8 mouse cellular contexts compared by ENCODE assay signal in genomic region chr1:134196386-134196785, GRCm38 (mm10). TPM values are rescaled to one million over a fixed set of nuclear protein-coding genes. Genes with fewer than 3 reads are reported as not detected.
DNase-seq lines count a peak whose midpoint lies in the region; ATAC-seq and TF ChIP-seq lines count a peak whose summit lies in the region.

No protein-coding gene starts in this region.

- peaks cover 35% of the 10 kb centered on the region for H3K4me1 ChIP-seq in midbrain, embryonic 10.5 days
- peaks cover 6% of the 10 kb centered on the region; the same call in 1 of the 2 replicates for H3K4me1 ChIP-seq in midbrain, embryonic 15.5 days
- peaks cover 30% of the 10 kb centered on the region for H3K4me1 ChIP-seq in kidney, embryonic 16.5 days (ENCODE audit: insufficient read depth, low read length)
- H3K4me1 ChIP-seq in liver, adult 2 months (ENCODE audit: control insufficient read depth, insufficient read depth, low read length): no peaks in the 10 kb centered on the region

- H3K9ac ChIP-seq in midbrain, embryonic 15.5 days: no peak overlapping the region
- no peak overlapping the region for H3K9ac ChIP-seq in kidney, embryonic 16.5 days (replicated peaks; ENCODE audit: low read length)
- no peak overlapping the region for H3K9ac ChIP-seq in liver, adult 2 months (ENCODE audit: low read depth, low read length)

- no peaks in the 10 kb centered on the region for H3K9me3 ChIP-seq in midbrain, embryonic 10.5 days (replicated peaks)
- H3K9me3 ChIP-seq in midbrain, embryonic 15.5 days: no peaks in the 10 kb centered on the region
- H3K9me3 ChIP-seq in kidney, embryonic 16.5 days (ENCODE audit: low read length): no peaks in the 10 kb centered on the region

- 0 out of 2 replicates have a peak, but pooled peaks cover 4% of the 10 kb centered on the region for H3K27me3 ChIP-seq in midbrain, embryonic 10.5 days (ENCODE audit: low read depth, poor library complexity, severe bottlenecking)
- no peaks in the 10 kb centered on the region for H3K27me3 ChIP-seq in midbrain, embryonic 15.5 days (replicated peaks)
- no peaks in the 10 kb centered on the region for H3K27me3 ChIP-seq in kidney, embryonic 16.5 days (ENCODE audit: insufficient read depth, low read length)
- H3K27me3 ChIP-seq in liver, adult 2 months (ENCODE audit: control insufficient read depth, insufficient read depth, low read length): no peaks in the 10 kb centered on the region

- peak; percentile 12 for DNase-seq in midbrain, embryonic 10.5 days (ENCODE audit: low spot score)
- peak; percentile 74 to 81 for DNase-seq in cerebellum, adult 18-20 months
- DNase-seq in liver, adult 2 months (ENCODE audit: extremely low read depth, low read depth, low spot score): peak; percentile 64
- DNase-seq in ovary, postnatal 10 days (ENCODE audit: low spot score): peak; percentile 44
- peak; percentile 52 for DNase-seq in thymus, postnatal 0 days (ENCODE audit: low spot score)

- no peaks in the 10 kb centered on the region for H3K79me2 ChIP-seq in liver, adult 2 months (ENCODE audit: control insufficient read depth, insufficient read depth, low read length)

- no peak overlapping the region for H3K4me3 ChIP-seq in midbrain, embryonic 10.5 days
- H3K4me3 ChIP-seq in midbrain, embryonic 15.5 days: no peak overlapping the region
- no peak overlapping the region for H3K4me3 ChIP-seq in kidney, embryonic 16.5 days (ENCODE audit: low read length)
- H3K4me3 ChIP-seq in liver, adult 2 months (ENCODE audit: insufficient read depth, low read depth, low read length): no peak overlapping the region

- WGBS in midbrain, embryonic 10.5 days: 74% methylated on average over 4 of the region's 4 CpGs
- 75% methylated on average over 4 of the region's 4 CpGs for WGBS in midbrain, embryonic 15.5 days
- WGBS in kidney, embryonic 16.5 days: 73% methylated on average over 4 of the region's 4 CpGs
- 47% methylated on average over 4 of the region's 4 CpGs for WGBS in liver, adult 2 months

- no peak for TF ChIP-seq POLR2A in liver, adult 2 months (IDR thresholded peaks at IDR 0.05; ENCODE audit: extremely low read depth, insufficient read depth, low read length)

- no peak overlapping the region for H3K4me2 ChIP-seq in midbrain, embryonic 15.5 days
- no peak overlapping the region for H3K4me2 ChIP-seq in kidney, embryonic 16.5 days (replicated peaks; ENCODE audit: low read depth, low read length)

- TF ChIP-seq CTCF in liver, adult 2 months (IDR thresholded peaks at IDR 0.05; ENCODE audit: low read depth, low read length): peak; percentile 99

- no peak overlapping the region for H3K27ac ChIP-seq in midbrain, embryonic 10.5 days (replicated peaks)
- no peak overlapping the region for H3K27ac ChIP-seq in midbrain, embryonic 15.5 days
- peak overlapping the region; percentile 37; the same call in 1 of the 2 replicates for H3K27ac ChIP-seq in kidney, embryonic 16.5 days (ENCODE audit: low read length)
- H3K27ac ChIP-seq in liver, adult 2 months (replicated peaks; ENCODE audit: insufficient read depth, low read depth, low read length): no peak overlapping the region

- H3K36me3 ChIP-seq in midbrain, embryonic 10.5 days: no peaks in the 10 kb centered on the region
- H3K36me3 ChIP-seq in midbrain, embryonic 15.5 days (replicated peaks): no peaks in the 10 kb centered on the region
- no peaks in the 10 kb centered on the region for H3K36me3 ChIP-seq in kidney, embryonic 16.5 days (ENCODE audit: insufficient read depth, low read length)
- H3K36me3 ChIP-seq in liver, adult 2 months (ENCODE audit: control insufficient read depth, insufficient read depth, low read length): no peaks in the 10 kb centered on the region

- ATAC-seq in midbrain, embryonic 15.5 days (replicated peaks): no peak
- peak; percentile 97 for ATAC-seq in granulocyte monocyte progenitor cell, adult 5-6 weeks (replicated peaks; ENCODE audit: poor library complexity, severe bottlenecking)
- ATAC-seq in kidney, embryonic 16.5 days (ENCODE audit: low FRiP score, low TSS enrichment): no peak

RNA-seq across cellular contexts. Expression of gene Mybph, which starts 3.1 kb away (rescaled TPM):
- polyA plus RNA-seq in midbrain, embryonic 10.5 days (2016; fragmentation: Nextera tagmentation; extraction: Ambion mirVana): 0.09 and 0.10 TPM in 2 replicates
- polyA plus RNA-seq in midbrain, embryonic 15.5 days (2015; fragmentation: Nextera tagmentation; extraction: Ambion mirVana): 0.13 and 0.19 TPM in 2 replicates
- total RNA-seq in granulocyte monocyte progenitor cell, adult 5-6 weeks (2014; fragmentation: Nextera tagmentation): not detected in 2 replicates
- total RNA-seq in granulocyte monocyte progenitor cell, adult 5-6 weeks (2017): not detected in 2 replicates
- 1.6 and 1.7 TPM in 2 replicates for polyA plus RNA-seq in kidney, embryonic 16.5 days (2015; fragmentation: Nextera tagmentation; extraction: Ambion mirVana)
- total RNA-seq in liver, adult 2 months (2014; rRNA removed): not detected in 2 replicates
- polyA plus RNA-seq in liver, adult 2 months (2012; rRNA removed): not detected in 2 replicates
- polyA plus RNA-seq in thymus, postnatal 0 days (2015; fragmentation: Nextera tagmentation; extraction: Ambion mirVana): 0.76 and 0.82 TPM in 2 replicates

RNA-seq across cellular contexts. Expression of gene Chil1, which starts 14.4 kb away (rescaled TPM):
- polyA plus RNA-seq in midbrain, embryonic 10.5 days (2016; fragmentation: Nextera tagmentation; extraction: Ambion mirVana): 0.82 and 0.90 TPM in 2 replicates
- polyA plus RNA-seq in midbrain, embryonic 15.5 days (2015; fragmentation: Nextera tagmentation; extraction: Ambion mirVana): 1.5 and 3.3 TPM in 2 replicates
- total RNA-seq in granulocyte monocyte progenitor cell, adult 5-6 weeks (2014; fragmentation: Nextera tagmentation): not detected in 2 replicates
- 4.7 and 6.3 TPM in 2 replicates for total RNA-seq in granulocyte monocyte progenitor cell, adult 5-6 weeks (2017)
- 0.85 and 1.4 TPM in 2 replicates for polyA plus RNA-seq in kidney, embryonic 16.5 days (2015; fragmentation: Nextera tagmentation; extraction: Ambion mirVana)
- total RNA-seq in liver, adult 2 months (2014; rRNA removed): 0.09 and 0.27 TPM in 2 replicates
- polyA plus RNA-seq in liver, adult 2 months (2012; rRNA removed): 0.30 and 0.34 TPM in 2 replicates
- 5.3 and 5.9 TPM in 2 replicates for polyA plus RNA-seq in thymus, postnatal 0 days (2015; fragmentation: Nextera tagmentation; extraction: Ambion mirVana)

RNA-seq across cellular contexts. Expression of gene Adora1, which starts 38.8 kb away (rescaled TPM):
- polyA plus RNA-seq in midbrain, embryonic 10.5 days (2016; fragmentation: Nextera tagmentation; extraction: Ambion mirVana): 0.14 and 0.17 TPM in 2 replicates
- 16.2 and 19.2 TPM in 2 replicates for polyA plus RNA-seq in midbrain, embryonic 15.5 days (2015; fragmentation: Nextera tagmentation; extraction: Ambion mirVana)
- not detected in 2 replicates for total RNA-seq in granulocyte monocyte progenitor cell, adult 5-6 weeks (2014; fragmentation: Nextera tagmentation)
- total RNA-seq in granulocyte monocyte progenitor cell, adult 5-6 weeks (2017): not detected in 2 replicates
- polyA plus RNA-seq in kidney, embryonic 16.5 days (2015; fragmentation: Nextera tagmentation; extraction: Ambion mirVana): 10.4 and 10.6 TPM in 2 replicates
- 3.2 and 6.6 TPM in 2 replicates for total RNA-seq in liver, adult 2 months (2014; rRNA removed)
- polyA plus RNA-seq in liver, adult 2 months (2012; rRNA removed): 17.0 and 27.2 TPM in 2 replicates
- polyA plus RNA-seq in thymus, postnatal 0 days (2015; fragmentation: Nextera tagmentation; extraction: Ambion mirVana): 0.14 and 0.21 TPM in 2 replicates

Comparison
In these comparisons a context has a peak if more than half of its experiments do, and no peak if none do; other contexts are left out.
1. DNase-seq: peak in every context shown above with its lines; median percentile 78 in cerebellum, adult 18-20 months; 64 in liver, adult 2 months; 52 in thymus, postnatal 0 days; 44 in ovary, postnatal 10 days; 12 in midbrain, embryonic 10.5 days.